Mouse (Mus musculus): ENCODE measurements at regions not wholly inside any gene's neighbourhood (a gene's known extent, or its start where the extent isn't known, plus 50 kb on each side); places are given as distances from the start of the nearest gene placed in this dataset.

GRCm38 (mm10) chr4:73163271-73163727 lies 241.6 kb downstream of the Gm11487 start:
- Histone ChIP-seq H3K27me3 (ENCODE audit: insufficient read depth, low read length) (no peaks in the 10 kb centered on the region), H3K27ac (ENCODE audit: low read depth, low read length) (no peak overlapping the region), H3K36me3 (ENCODE audit: insufficient read depth, low read length) (no peaks in the 10 kb centered on the region), H3K9ac (replicated peaks; ENCODE audit: low read length, poor library complexity, severe bottlenecking) (no peak overlapping the region), H3K4me2 (ENCODE audit: low read depth, low read length, poor library complexity, severe bottlenecking) (no peak overlapping the region), H3K9me3 (ENCODE audit: low read length) (no peaks in the 10 kb centered on the region), H3K4me1 (ENCODE audit: insufficient read depth, low read length) (no peaks in the 10 kb centered on the region), H3K4me3 (ENCODE audit: low read depth, low read length) (no peak overlapping the region)
- TF ChIP-seq CTCF (IDR thresholded peaks at IDR 0.05), result no peak
- ATAC-seq (ENCODE audit: low FRiP score), result peak; percentile 69
- DNase-seq (ENCODE audit: low spot score), result peak; percentile 19
- WGBS, result 41% methylated on average over 3 of the region's 3 CpGs

Data from midbrain, postnatal 0 days (tissue).